Mouse (Mus musculus) gastrocnemius, adult 2 months (tissue): ENCODE measurements at regions not wholly inside any gene's neighbourhood (a gene's known extent, or its start where the extent isn't known, plus 50 kb on each side); places are given as distances from the start of the nearest gene placed in this dataset.
"Not testable (repeated sequence)": the region's sequence is repeated elsewhere in the genome, so short reads cannot be mapped to it uniquely, and the experiment has no call there.

Source experiments
- DNase-seq: peaks from one replicate; pipeline ENCODE4 v3.0.0; 2022
- H3K27ac ChIP-seq: fragments of 200-600 bp; 2 replicates; pipeline ENCODE4 v1.8.1; 2022; ENCODE audit warnings: mild to moderate bottlenecking
- H3K4me3 ChIP-seq: fragments of 200-600 bp; 2 replicates; pipeline ENCODE4 v1.8.1; 2022; ENCODE audit warnings: mild to moderate bottlenecking, moderate library complexity
- CTCF ChIP-seq: fragments of 200-600 bp; IDR thresholded peaks from 2 replicates; pipeline ENCODE4 v1.8.1; 2022; ENCODE audit warnings: antibody characterized with exemption, mild to moderate bottlenecking, moderate library complexity
- intact Hi-C: fragments of 180-260 bp; cut with DNase I; formaldehyde crosslinking; loops from one replicate; pipeline ENCODE4 v1.15.1; 2025

DNA sequence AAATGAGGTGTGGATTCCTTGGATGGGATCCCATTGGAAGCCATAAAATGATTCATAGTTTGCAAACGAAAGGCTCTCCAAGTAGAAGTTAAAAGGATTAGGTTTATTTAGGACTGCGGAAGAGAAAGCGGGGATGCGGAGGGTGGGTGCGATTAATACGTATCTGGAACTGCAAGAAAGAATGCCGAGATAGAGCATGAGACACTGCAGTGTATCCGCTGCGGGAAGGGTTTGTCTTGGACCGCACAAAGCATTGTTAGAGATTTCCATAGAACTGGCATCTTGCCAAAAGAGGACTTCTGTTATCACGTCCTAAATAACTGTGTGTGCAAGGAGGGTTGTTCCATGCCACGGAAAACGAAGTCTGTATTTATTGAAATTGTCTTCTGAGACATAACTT is 341.4 kb upstream of the Hand2 start:
- intact Hi-C loops, result no loop called here
- no peak for TF ChIP-seq CTCF
- no peak overlapping the region for H3K4me3 ChIP-seq
- H3K27ac ChIP-seq, result no peak overlapping the region
- no peak for DNase-seq

DNA sequence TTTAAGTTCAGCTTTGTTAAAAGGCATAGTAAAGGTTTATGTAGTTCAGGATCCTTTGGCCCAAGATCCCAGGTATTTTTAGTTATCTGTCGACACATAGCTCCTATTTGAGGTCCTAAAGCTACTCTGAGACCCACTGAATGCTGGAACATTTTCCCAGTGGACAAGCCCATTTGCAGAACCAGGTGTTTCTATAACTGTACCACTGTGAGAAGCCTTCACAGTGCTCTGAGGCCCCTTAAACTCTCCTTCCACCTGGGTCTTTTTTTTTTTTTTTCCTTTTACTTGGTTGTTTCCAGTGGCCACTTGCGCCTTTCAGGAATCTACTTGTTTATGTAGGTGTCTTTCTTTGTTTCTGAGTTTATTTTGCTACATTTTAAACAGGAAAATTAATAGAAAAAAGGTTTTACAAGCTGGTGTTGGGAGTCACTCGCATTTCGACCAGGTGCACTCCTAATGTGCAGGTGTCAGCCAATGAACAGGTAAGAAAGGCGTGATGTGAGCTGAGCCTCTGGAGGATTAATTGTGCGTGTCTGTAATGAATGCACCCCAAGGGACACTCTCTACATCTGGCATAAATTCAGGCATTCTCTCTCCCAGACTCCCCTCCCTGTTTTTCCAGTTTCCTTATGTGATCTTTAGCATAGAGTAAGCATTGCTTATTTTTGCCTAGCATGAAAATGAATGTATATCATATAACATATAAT is 310.3 kb upstream of the Hand2 start:
- no peak for TF ChIP-seq CTCF
- Histone ChIP-seq H3K4me3 (no peak overlapping the region), H3K27ac (no peak overlapping the region)
- DNase-seq, result no peak
- intact Hi-C loops, result no loop called here

DNA sequence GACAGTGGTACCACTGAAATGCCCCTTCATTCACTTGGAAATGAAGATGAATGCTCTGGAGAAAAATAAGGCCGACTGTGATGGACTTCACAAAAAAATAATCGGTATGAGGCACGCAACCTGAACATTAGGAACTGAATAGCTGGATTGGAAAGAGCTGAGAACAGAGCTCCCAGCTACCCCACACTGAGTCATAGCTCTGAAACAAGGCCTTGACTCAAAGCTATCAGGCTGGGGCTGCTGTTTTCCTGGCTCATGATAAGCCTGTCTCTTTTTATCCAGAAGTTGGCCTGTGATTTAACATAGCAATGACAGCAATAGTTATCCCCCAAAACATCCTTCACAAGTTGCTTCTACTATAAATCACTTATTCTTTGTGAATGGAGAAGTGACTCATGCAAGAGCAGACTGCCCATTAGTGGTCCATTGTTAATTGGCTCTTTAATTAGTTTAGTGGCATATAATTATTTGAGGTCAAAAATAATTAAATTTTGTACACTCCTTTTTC is 306.9 kb upstream of the Hand2 start:
- TF ChIP-seq CTCF, result no peak
- Histone ChIP-seq H3K4me3 (no peak overlapping the region), H3K27ac (no peak overlapping the region)
- no peak for DNase-seq
- intact Hi-C loops, result no loop called here

GRCm38 (mm10) chr8:57016329-57016728 is 304.5 kb upstream of the Hand2 start:
- intact Hi-C loops, result no loop called here
- no peak for TF ChIP-seq CTCF
- Histone ChIP-seq H3K4me3 (no peak overlapping the region), H3K27ac (no peak overlapping the region)
- DNase-seq, result no peak

- H3K27ac ChIP-seq, intact Hi-C loops, DNase-seq, H3K4me3 ChIP-seq: not testable (repeated sequence)
Observed at GRCm38 (mm10) chr8:57028096-57028495, 292.7 kb upstream of the Hand2 start.

GRCm38 (mm10) chr8:57048490-57048889 is 272.3 kb upstream of the Hand2 start:
- no peak for DNase-seq
- intact Hi-C loops, result no loop called here
- TF ChIP-seq CTCF, result no peak
- no peak overlapping the region for H3K27ac ChIP-seq
- no peak overlapping the region for H3K4me3 ChIP-seq

DNA sequence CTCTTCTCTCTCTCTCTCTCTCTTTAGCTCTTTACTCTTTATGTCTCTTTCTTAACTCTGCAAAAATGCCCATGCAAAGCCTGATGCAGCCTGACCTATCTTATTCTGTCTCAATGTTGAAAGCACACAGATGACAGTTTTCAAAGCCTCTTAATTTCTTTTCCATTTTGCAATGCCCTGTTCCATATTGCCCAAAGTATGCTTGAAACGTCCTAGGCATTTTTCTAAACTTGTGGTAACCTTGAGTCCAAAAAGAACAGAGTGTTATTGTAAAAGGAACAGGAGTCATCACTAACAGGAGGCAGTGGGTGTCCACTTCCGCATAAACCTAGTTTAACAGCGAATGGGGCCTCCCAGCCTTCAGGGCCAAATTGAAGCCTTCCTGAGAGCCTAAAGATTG is 271.9 kb upstream of the Hand2 start:
- intact Hi-C loops, result no loop called here
- Histone ChIP-seq H3K4me3 (no peak overlapping the region), H3K27ac (no peak overlapping the region)
- TF ChIP-seq CTCF, result no peak
- no peak for DNase-seq

DNA sequence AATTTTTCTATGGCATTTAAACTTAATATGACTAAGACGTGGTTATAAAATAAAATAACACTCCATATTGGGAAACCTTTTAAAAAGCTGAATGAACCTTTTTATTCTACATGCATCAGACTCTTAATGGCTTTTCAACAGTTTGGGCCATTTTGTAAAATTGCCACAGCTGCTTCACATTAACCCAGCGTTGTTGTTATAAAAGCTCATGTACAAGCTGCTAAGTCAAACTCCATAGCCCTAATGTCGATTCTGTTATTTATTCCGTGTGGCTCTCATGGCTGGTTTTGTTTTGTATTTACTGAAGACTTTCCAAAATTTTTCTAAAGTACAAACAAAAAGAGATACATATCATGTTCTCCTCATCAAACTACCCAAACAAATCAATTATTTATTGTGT is 268.1 kb upstream of the Hand2 start:
- Histone ChIP-seq H3K27ac (no peak overlapping the region), H3K4me3 (no peak overlapping the region)
- no peak for TF ChIP-seq CTCF
- intact Hi-C loops, result no loop called here
- no peak for DNase-seq

- no peak for DNase-seq
- Histone ChIP-seq H3K27ac (no peak overlapping the region), H3K4me3 (no peak overlapping the region)
- TF ChIP-seq CTCF, result no peak
- intact Hi-C loops, result no loop called here
Observed at GRCm38 (mm10) chr8:57076995-57077394, 243.8 kb upstream of the Hand2 start.

GRCm38 (mm10) chr8:57086811-57087210 is 234.0 kb upstream of the Hand2 start:
- H3K27ac ChIP-seq, result no peak overlapping the region
- intact Hi-C loops, result no loop called here
- DNase-seq, result no peak
- no peak overlapping the region for H3K4me3 ChIP-seq
- TF ChIP-seq CTCF, result no peak

- TF ChIP-seq CTCF, result no peak
- DNase-seq, result no peak
Observed at GRCm38 (mm10) chr8:57092403-57092802, 228.4 kb upstream of the Hand2 start.

DNA sequence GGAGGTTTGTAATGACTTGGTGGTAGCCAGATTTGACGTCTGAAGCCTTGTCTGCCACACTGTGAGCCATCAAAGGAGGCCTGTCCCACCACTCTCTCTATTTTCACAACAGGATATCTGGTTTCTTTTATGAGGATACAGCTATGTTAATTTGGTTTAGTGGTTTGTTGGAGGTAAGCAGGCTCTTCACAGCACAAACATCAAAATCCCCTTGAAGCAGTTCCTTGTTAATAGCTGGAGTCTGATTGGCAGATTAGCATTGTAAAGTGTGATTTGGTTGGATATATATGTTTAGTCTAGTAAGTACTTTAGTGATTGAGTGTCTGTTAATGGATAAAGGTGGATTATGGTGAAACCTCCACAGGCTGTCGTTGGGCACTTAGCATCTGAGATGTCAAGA is 225.6 kb upstream of the Hand2 start:
- no peak for DNase-seq
- TF ChIP-seq CTCF, result no peak
- Histone ChIP-seq H3K4me3 (no peak overlapping the region), H3K27ac (no peak overlapping the region)
- intact Hi-C loops, result no loop called here

More at GRCm38 (mm10) chr8:57092403-57092802, 228.4 kb upstream of the Hand2 start:
- no peak overlapping the region for H3K4me3 ChIP-seq
- H3K27ac ChIP-seq, result no peak overlapping the region
- intact Hi-C loops, result no loop called here

DNA sequence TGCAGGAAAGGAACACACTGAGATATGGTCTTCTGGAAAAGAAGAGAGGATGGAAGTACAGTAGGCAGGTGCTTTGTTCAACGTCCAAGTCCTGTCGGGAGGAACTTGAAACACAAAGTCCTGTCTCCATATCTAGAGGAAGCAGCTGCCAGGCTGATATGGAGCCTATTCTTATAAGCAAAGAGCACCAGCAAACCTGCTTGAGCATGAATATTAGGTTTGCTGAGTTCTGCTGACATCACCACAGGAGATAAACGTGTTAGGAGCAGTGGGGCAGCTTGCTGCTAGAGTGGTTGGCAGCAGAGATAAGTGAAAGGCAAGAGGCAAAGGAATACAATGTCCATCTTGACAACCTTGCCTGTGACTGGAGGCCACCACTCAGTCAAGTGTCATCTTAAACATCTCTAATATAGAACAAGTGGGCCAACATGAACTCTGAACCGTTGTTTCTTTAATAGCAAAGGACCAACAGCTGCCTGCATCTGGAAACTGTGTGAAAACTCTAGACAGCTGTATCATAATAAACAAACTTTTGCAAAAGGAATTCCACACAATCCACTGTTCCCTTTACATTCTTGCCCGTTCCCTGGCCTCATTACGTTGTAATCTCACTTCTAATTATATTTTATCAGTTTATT is 209.9 kb upstream of the Hand2 start:
- H3K4me3 ChIP-seq, H3K27ac ChIP-seq, intact Hi-C loops, DNase-seq: not testable (repeated sequence)

- intact Hi-C loops, result no loop called here
- H3K27ac ChIP-seq, result no peak overlapping the region
Observed at GRCm38 (mm10) chr8:57111403-57111771, 209.4 kb upstream of the Hand2 start.

More at GRCm38 (mm10) chr8:57111403-57111771, 209.4 kb upstream of the Hand2 start:
- no peak for TF ChIP-seq CTCF
- no peak overlapping the region for H3K4me3 ChIP-seq
- no peak for DNase-seq
